ENCODE assay signal across 24 mouse cellular contexts in genomic region chr9:22394725-22395124, GRCm38 (mm10). TPM values are rescaled to one million over a fixed set of nuclear protein-coding genes. Genes with fewer than 3 reads are reported as not detected.
"Had no signal": no experiment of that assay in that cellular context is flagged by ENCODE, and none has a peak within 500 bp of the region (broad histone marks: within the 10 kb centered on the region; RNA-seq: fewer than 3 reads in every experiment).

No protein-coding gene starts in this region.

- DNase-seq: kidney, adult 11 months; kidney, postnatal 10 days; left cerebral cortex, postnatal 4 days; lung, adult 18-20 months; lung, postnatal 36 days; thymus, postnatal 4 days had no signal

- H3K4me3 ChIP-seq: limb, embryonic 13.5 days; midbrain, embryonic 12.5 days; myocyte; neural tube, embryonic 15.5 days had no signal

- H3K9me3 ChIP-seq: limb, embryonic 13.5 days; midbrain, embryonic 12.5 days; neural tube, embryonic 15.5 days had no signal

- H3K4me1 ChIP-seq: neural tube, embryonic 15.5 days had no signal

- H3K27me3 ChIP-seq: limb, embryonic 13.5 days; midbrain, embryonic 12.5 days; neural tube, embryonic 15.5 days had no signal

- H3K27ac ChIP-seq: limb, embryonic 13.5 days; liver, embryonic 14.5 days; midbrain, embryonic 12.5 days; neural tube, embryonic 15.5 days; stomach, postnatal 0 days had no signal

- H3K4me2 ChIP-seq: limb, embryonic 13.5 days; midbrain, embryonic 12.5 days; neural tube, embryonic 15.5 days had no signal

- ATAC-seq: lung, postnatal 0 days had no signal

- H3K9ac ChIP-seq: limb, embryonic 13.5 days; liver, embryonic 14.5 days; midbrain, embryonic 12.5 days; neural tube, embryonic 15.5 days had no signal

- H3K36me3 ChIP-seq: limb, embryonic 13.5 days; midbrain, embryonic 12.5 days; neural tube, embryonic 15.5 days had no signal

RNA-seq across cellular contexts. Expression of gene Gm17545, which starts 59.4 kb away (rescaled TPM):
- total RNA-seq: layer of hippocampus, adult 8-10 months; layer of hippocampus, postnatal 14 days; left cerebral cortex, adult 18-20 months; left cerebral cortex, postnatal 10 days; left cerebral cortex, postnatal 4 days; liver, adult 2 months; megakaryocyte-erythroid progenitor cell, adult 5-6 weeks; midbrain, postnatal 0 days had no signal
- polyA plus RNA-seq: kidney, embryonic 14.5 days; large intestine, adult 2 months; limb, embryonic 13.5 days; liver, adult 2 months; liver, embryonic 14.5 days; lung, postnatal 0 days; midbrain, embryonic 12.5 days; midbrain, postnatal 0 days; myocyte; neural tube, embryonic 11.5 days; neural tube, embryonic 15.5 days; spleen, adult 2 months; stomach, postnatal 0 days had no signal
